Mouse (Mus musculus) ES-E14 (cell line): Measurements from ENCODE around the gene Bpifb4.

Experiments used
- CHD2 ChIP-seq: IDR thresholded peaks from 2 replicates; pipeline ENCODE4 v1.6.1; 2014; ENCODE audit warnings: mild to moderate bottlenecking, low read depth, low read length, inconsistent platforms
- HCFC1 ChIP-seq: IDR thresholded peaks from 2 replicates; pipeline ENCODE4 v1.6.1; 2012; ENCODE audit warnings: low read length, inconsistent platforms, borderline replicate concordance; ENCODE audit not compliant: insufficient read depth
- MAFK ChIP-seq: IDR thresholded peaks from 2 replicates; pipeline ENCODE4 v1.6.1; 2014; ENCODE audit warnings: mild to moderate bottlenecking, low read depth, low read length, inconsistent platforms; ENCODE audit not compliant: insufficient read depth
- ZC3H11A ChIP-seq: IDR thresholded peaks from 2 replicates; pipeline ENCODE4 v1.6.1; 2012; ENCODE audit warnings: low read depth, mild to moderate bottlenecking, inconsistent platforms, low read length, borderline replicate concordance
- ZNF384 ChIP-seq: IDR thresholded peaks from 2 replicates; pipeline ENCODE4 v1.6.1; 2012; ENCODE audit warnings: low read depth, low read length, inconsistent platforms

GRCm38 (mm10) chr2:153937843-153938242 is at the start of gene Bpifb4:
- TF ChIP-seq MAFK = no peak
- no peak for TF ChIP-seq HCFC1
- no peak for TF ChIP-seq CHD2
- no peak for TF ChIP-seq ZNF384
- no peak for TF ChIP-seq ZC3H11A
